Mouse (Mus musculus) testis, adult 2 months (tissue): ENCODE measurements around the gene Gja5. TPM values are rescaled to one million over a fixed set of nuclear protein-coding genes. Genes with fewer than 3 reads are reported as not detected.

ENCODE experiments used
- H3K27ac ChIP-seq: fragments of 200-500 bp; 2 replicates; pipeline ENCODE4 v1.5.1; 2012; ENCODE audit warnings: low read depth, low read length; ENCODE audit not compliant: control insufficient read depth, insufficient read depth
- H3K27me3 ChIP-seq: fragments of 200-500 bp; 2 replicates; pipeline ENCODE4 v1.6.1; 2012; ENCODE audit warnings: mild to moderate bottlenecking, low read length, moderate library complexity; ENCODE audit not compliant: control insufficient read depth, insufficient read depth
- H3K36me3 ChIP-seq: fragments of 200-500 bp; 2 replicates; pipeline ENCODE4 v1.6.1; 2012; ENCODE audit warnings: mild to moderate bottlenecking, low read length; ENCODE audit not compliant: control insufficient read depth, insufficient read depth
- H3K4me1 ChIP-seq: fragments of 200-500 bp; 2 replicates; pipeline ENCODE4 v1.6.1; 2012; ENCODE audit warnings: low read length; ENCODE audit not compliant: control insufficient read depth, insufficient read depth
- H3K4me3 ChIP-seq: fragments of 200-500 bp; 2 replicates; pipeline ENCODE4 v1.5.1; 2012; ENCODE audit warnings: low read depth, mild to moderate bottlenecking, low read length, moderate library complexity, mixed read lengths; ENCODE audit not compliant: control insufficient read depth
- CTCF ChIP-seq: fragments of 200-500 bp; IDR thresholded peaks from 2 replicates; pipeline ENCODE4 v1.5.1; 2012; ENCODE audit warnings: low read depth, mild to moderate bottlenecking, inconsistent platforms, low read length, moderate library complexity; ENCODE audit not compliant: control insufficient read depth, insufficient read depth, insufficient replicate concordance
- POLR2A ChIP-seq: fragments of 200-500 bp; IDR thresholded peaks from 2 replicates; pipeline ENCODE4 v1.6.1; 2012; ENCODE audit warnings: low read depth, mild to moderate bottlenecking, inconsistent platforms, low read length, moderate library complexity; ENCODE audit not compliant: control insufficient read depth
- polyA plus RNA-seq: library from polyadenylated mRNA; depleted of rRNA; stranded (reverse); fragments of >200 nt; gene quantifications from 2 replicates; pipeline ENCODE4 v1.2.3, GENCODE M21; 2012

The Gja5 gene
- polyA plus RNA-seq, 1 experiment = 0.26 TPM

- Histone ChIP-seq H3K4me3 (no peak overlapping the region), H3K36me3 (no peaks in the 10 kb centered on the region), H3K27me3 (no peaks in the 10 kb centered on the region), H3K27ac (no peak overlapping the region), H3K4me1 (no peaks in the 10 kb centered on the region)
- TF ChIP-seq CTCF (no peak), POLR2A (no peak)
Measured at GRCm38 (mm10) chr3:96936241-96936640, 31.7 kb downstream of the Gja5 start.

DNA sequence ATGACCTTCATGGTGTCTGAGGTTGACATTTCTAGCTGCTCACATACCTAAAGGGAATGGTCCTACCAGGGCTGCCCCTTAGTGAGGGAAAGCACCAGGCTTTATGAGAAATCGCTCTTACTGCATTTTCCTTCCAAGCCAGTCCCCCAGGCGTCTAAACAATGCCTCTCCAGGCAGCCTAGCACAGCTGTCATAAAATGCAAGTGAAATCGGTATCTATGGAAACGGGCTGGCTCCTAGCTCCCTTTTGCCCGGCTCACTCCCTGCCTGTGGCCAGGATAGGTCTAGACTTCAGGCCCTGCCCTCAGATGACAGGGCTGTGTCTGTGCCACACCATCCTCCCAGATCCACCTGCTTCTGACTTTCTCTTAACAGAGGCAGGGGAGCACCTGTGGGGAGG lies 33.1 kb downstream of the Gja5 start:
- H3K27me3 ChIP-seq = no peaks in the 10 kb centered on the region
- no peak for TF ChIP-seq POLR2A
- no peak for TF ChIP-seq CTCF

DNA sequence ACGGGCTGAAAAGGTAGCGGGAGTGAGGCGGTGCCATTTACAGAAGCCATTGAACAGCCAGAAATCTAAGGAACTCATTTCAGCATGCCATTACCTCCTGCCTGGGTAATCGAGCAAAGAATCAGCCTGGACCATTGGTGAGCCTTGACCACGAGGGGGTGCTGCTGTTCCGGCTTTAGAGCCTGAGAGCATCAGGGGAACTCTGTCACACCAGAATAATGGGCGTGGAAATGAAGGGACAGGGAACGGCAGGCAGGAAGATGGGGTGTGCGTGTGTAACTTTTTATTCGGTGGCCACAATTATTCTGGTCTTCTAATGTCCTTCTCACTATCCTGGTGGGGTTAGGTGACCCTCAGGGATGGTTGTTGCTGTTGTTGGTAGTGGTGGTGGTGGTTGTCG lies 34.2 kb downstream of the Gja5 start:
- no peaks in the 10 kb centered on the region for H3K4me1 ChIP-seq
- TF ChIP-seq POLR2A (no peak), CTCF (peak; percentile 71; the same call in 1 of the 2 replicates)
- H3K27ac ChIP-seq = no peak overlapping the region
- no peaks in the 10 kb centered on the region for H3K36me3 ChIP-seq
- no peaks in the 10 kb centered on the region for H3K27me3 ChIP-seq
- H3K4me3 ChIP-seq = no peak overlapping the region

More for the DNA sequence above, 33.1 kb downstream of the Gja5 start:
- no peaks in the 10 kb centered on the region for H3K36me3 ChIP-seq
- H3K4me1 ChIP-seq = no peaks in the 10 kb centered on the region
- no peak overlapping the region for H3K27ac ChIP-seq
- no peak overlapping the region for H3K4me3 ChIP-seq

- Histone ChIP-seq H3K4me3 (no peak overlapping the region), H3K36me3 (no peaks in the 10 kb centered on the region), H3K27me3 (no peaks in the 10 kb centered on the region), H3K4me1 (no peaks in the 10 kb centered on the region), H3K27ac (no peak overlapping the region)
- TF ChIP-seq CTCF (no peak), POLR2A (no peak)
Measured at GRCm38 (mm10) chr3:96942706-96943105, 38.2 kb downstream of the Gja5 start.

DNA sequence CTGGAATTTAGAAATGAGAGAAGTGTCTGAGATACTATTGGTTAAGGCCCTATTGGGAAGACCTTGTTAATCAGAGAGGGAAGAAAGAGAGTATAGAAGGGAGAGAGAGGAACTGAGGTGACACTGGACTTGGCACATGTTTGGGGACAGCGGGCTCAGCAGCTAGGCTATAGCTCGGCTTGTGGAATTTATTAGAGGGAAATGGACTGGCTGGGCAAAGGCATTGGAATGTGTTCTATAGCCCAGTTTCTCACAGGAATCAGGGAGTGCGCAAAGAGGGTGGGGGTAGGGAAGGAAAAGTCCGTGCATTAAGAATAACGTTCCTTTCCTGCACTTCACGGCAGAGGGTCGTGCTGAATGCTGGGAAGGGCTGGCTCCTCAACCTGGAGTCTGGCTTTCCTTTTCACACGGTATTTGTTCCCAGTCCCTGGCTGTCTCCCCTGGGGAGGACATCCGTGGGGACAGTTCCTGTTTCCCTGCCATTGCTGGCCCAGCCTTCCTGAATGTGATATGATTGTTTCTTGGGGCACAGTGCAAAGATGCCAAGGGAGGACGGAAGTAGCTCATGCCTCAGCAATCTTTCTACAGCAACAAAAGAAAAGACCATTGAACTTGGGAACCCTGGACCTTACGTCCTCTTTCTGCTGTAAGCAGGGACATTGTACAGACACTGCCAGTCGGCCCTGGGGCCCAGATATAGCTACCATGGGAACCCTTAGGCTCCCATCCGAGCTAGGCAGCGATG lies 49.2 kb downstream of the Gja5 start:
- no peaks in the 10 kb centered on the region for H3K27me3 ChIP-seq
- H3K27ac ChIP-seq = no peak overlapping the region
- H3K36me3 ChIP-seq = no peaks in the 10 kb centered on the region
- no peak overlapping the region for H3K4me3 ChIP-seq
- no peaks in the 10 kb centered on the region for H3K4me1 ChIP-seq
- TF ChIP-seq CTCF (no peak), POLR2A (no peak)

GRCm38 (mm10) chr3:96960597-96960996 lies 56.1 kb downstream of the Gja5 start:
- no peak overlapping the region for H3K4me3 ChIP-seq
- no peak for TF ChIP-seq CTCF
- no peak for TF ChIP-seq POLR2A
- H3K27ac ChIP-seq = no peak overlapping the region
- no peaks in the 10 kb centered on the region for H3K36me3 ChIP-seq
- H3K4me1 ChIP-seq = peaks cover 4% of the 10 kb centered on the region
- no peaks in the 10 kb centered on the region for H3K27me3 ChIP-seq

- Histone ChIP-seq H3K36me3 (no peaks in the 10 kb centered on the region), H3K4me3 (no peak overlapping the region), H3K27ac (no peak overlapping the region), H3K4me1 (peaks cover 4% of the 10 kb centered on the region), H3K27me3 (no peaks in the 10 kb centered on the region)
- TF ChIP-seq CTCF (no peak), POLR2A (no peak)
Measured at GRCm38 (mm10) chr3:96963088-96964034, 58.9 kb downstream of the Gja5 start.
